Mouse (Mus musculus) adrenal gland, postnatal 36 days (tissue): ENCODE measurements at regions not wholly inside any gene's neighbourhood (a gene's known extent, or its start where the extent isn't known, plus 50 kb on each side); places are given as distances from the start of the nearest gene placed in this dataset.

Source experiments
- DNase-seq, 2 experiments: peaks; one replicate each; pipeline ENCODE4 v3.0.0; 2021; ENCODE audit warnings: mixed read lengths in 1 of 2

- DNase-seq, result no peak
Observed at GRCm38 (mm10) chr13:99780751-99781460, 120.0 kb downstream of the Cartpt start.

- no peak for DNase-seq
Observed at GRCm38 (mm10) chr13:99778747-99779146, 122.1 kb downstream of the Cartpt start.

- DNase-seq, result no peak
Observed at GRCm38 (mm10) chr13:99777736-99778135, 123.2 kb downstream of the Cartpt start.

- peak in 1 of 2 experiments; percentile 22 for DNase-seq
Observed at GRCm38 (mm10) chr13:99765965-99766364, 134.9 kb downstream of the Cartpt start.

- no peak for DNase-seq
Observed at GRCm38 (mm10) chr13:99764764-99765163, 136.1 kb downstream of the Cartpt start.

- no peak for DNase-seq
Observed at GRCm38 (mm10) chr13:99764097-99764714, 136.7 kb downstream of the Cartpt start.

GRCm38 (mm10) chr13:99761843-99762242 lies 139.0 kb downstream of the Cartpt start:
- no peak for DNase-seq

GRCm38 (mm10) chr13:99761423-99761822 lies 139.5 kb downstream of the Cartpt start:
- DNase-seq, result no peak

GRCm38 (mm10) chr13:99760646-99761045 lies 140.2 kb downstream of the Cartpt start:
- DNase-seq, result no peak

GRCm38 (mm10) chr13:99759256-99760044 lies 141.4 kb downstream of the Cartpt start:
- DNase-seq, result no peak

- no peak for DNase-seq
Observed at GRCm38 (mm10) chr13:99754701-99755100, 146.2 kb downstream of the Cartpt start.

GRCm38 (mm10) chr13:99754251-99754652 lies 146.6 kb downstream of the Cartpt start:
- peak; percentile 33 to 34 for DNase-seq

- DNase-seq, result no peak
Observed at GRCm38 (mm10) chr13:99753526-99753925, 147.4 kb downstream of the Cartpt start.

GRCm38 (mm10) chr13:99750729-99751128 lies 150.2 kb downstream of the Cartpt start:
- no peak for DNase-seq

GRCm38 (mm10) chr13:99749342-99749741 lies 151.5 kb downstream of the Cartpt start:
- no peak for DNase-seq

GRCm38 (mm10) chr13:99748128-99748527 lies 152.8 kb downstream of the Cartpt start:
- no peak for DNase-seq

GRCm38 (mm10) chr13:99745526-99745925 lies 155.4 kb downstream of the Cartpt start:
- DNase-seq, result no peak

- DNase-seq, result no peak
Observed at GRCm38 (mm10) chr13:99744790-99745120, 156.1 kb downstream of the Cartpt start.

GRCm38 (mm10) chr13:99743952-99744789 lies 156.7 kb downstream of the Cartpt start:
- DNase-seq, result no peak

- no peak for DNase-seq
Observed at GRCm38 (mm10) chr13:99742507-99742906, 158.4 kb downstream of the Cartpt start.

- no peak for DNase-seq
Observed at GRCm38 (mm10) chr13:99741981-99742380, 158.9 kb downstream of the Cartpt start.

- no peak for DNase-seq
Observed at GRCm38 (mm10) chr13:99739420-99739819, 161.5 kb downstream of the Cartpt start.
